Mouse (Mus musculus): ENCODE data around the gene Tmem150c. TPM values are rescaled to one million over a fixed set of nuclear protein-coding genes. Genes with fewer than 3 reads are reported as not detected.

Tmem150c gene
- 0.27 and 0.31 TPM in 2 replicates for total RNA-seq (2014; rRNA removed; ENCODE audit: low replicate concordance)
- polyA plus RNA-seq (2015; fragmentation: Nextera tagmentation; extraction: Ambion mirVana), result 0.44 and 0.98 TPM in 2 replicates

DNA sequence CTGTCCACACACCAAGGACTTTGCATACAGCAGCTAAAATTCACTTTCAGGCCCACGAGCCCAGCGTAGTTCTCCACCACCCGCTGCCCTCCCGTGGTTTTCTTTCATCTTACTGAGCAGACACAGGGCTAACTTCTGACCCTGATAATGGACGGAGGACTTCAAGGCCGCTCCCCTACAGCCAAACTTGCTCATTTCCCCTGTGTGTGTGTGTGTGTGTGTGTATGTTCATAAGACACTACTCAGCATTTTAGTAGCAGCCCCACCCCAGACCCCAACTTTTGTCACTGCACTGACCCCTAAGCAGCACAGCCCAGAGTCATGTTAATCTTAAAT, at the start of gene Tmem150c:
Gene Tmem150c, minus strand, starts transcription at position 171 of the 336 bp plus-strand sequence.
- H3K36me3 ChIP-seq (replicated peaks; ENCODE audit: control insufficient read depth, insufficient read depth, low read length), result no peaks in the 10 kb centered on the region
- peak within 1 kb of the TSS; percentile 93 for H3K4me3 ChIP-seq (ENCODE audit: low read depth, low read length)
- H3K4me1 ChIP-seq (ENCODE audit: control insufficient read depth, insufficient read depth), result 0 out of 2 replicates have a peak, but pooled peaks cover 5% of the 10 kb centered on the region
- peak within 1 kb of the TSS; percentile 69 for H3K9ac ChIP-seq (replicated peaks; ENCODE audit: low read depth, low read length)
- H3K9me3 ChIP-seq (replicated peaks; ENCODE audit: control insufficient read depth, low read length), result no peaks in the 10 kb centered on the region
- ATAC-seq (ENCODE audit: insufficient read depth, low read depth), result 0 out of 2 replicates have a peak, but pooled peaks have one; percentile 27
- TF ChIP-seq EP300 (IDR thresholded peaks at IDR 0.05; ENCODE audit: low read depth) (no peak), CTCF (IDR thresholded peaks at IDR 0.05; ENCODE audit: low read depth) (no peak)
- WGBS, result 13% methylated on average over 6 of the region's 6 CpGs
- no peak within 1 kb of the TSS for H3K27ac ChIP-seq (ENCODE audit: low read depth)
- 0 out of 2 replicates have a peak, but pooled peaks cover 17% of the 10 kb centered on the region for H3K27me3 ChIP-seq (ENCODE audit: control insufficient read depth, insufficient read depth, low read length)
- peak within 1 kb of the TSS; percentile 97 for H3K4me2 ChIP-seq (ENCODE audit: low read depth, low read length)
- no peak for DNase-seq (ENCODE audit: low spot score)

- TF ChIP-seq CTCF (IDR thresholded peaks at IDR 0.05; ENCODE audit: low read depth) (no peak), EP300 (IDR thresholded peaks at IDR 0.05; ENCODE audit: low read depth) (no peak)
- Histone ChIP-seq H3K9ac (replicated peaks; ENCODE audit: low read depth, low read length) (no peak overlapping the region), H3K27ac (ENCODE audit: low read depth) (no peak overlapping the region), H3K4me3 (ENCODE audit: low read depth, low read length) (no peak overlapping the region), H3K27me3 (ENCODE audit: control insufficient read depth, insufficient read depth, low read length) (0 out of 2 replicates have a peak, but pooled peaks cover 5% of the 10 kb centered on the region), H3K36me3 (replicated peaks; ENCODE audit: control insufficient read depth, insufficient read depth, low read length) (no peaks in the 10 kb centered on the region), H3K4me1 (ENCODE audit: control insufficient read depth, insufficient read depth) (no peaks in the 10 kb centered on the region), H3K9me3 (replicated peaks; ENCODE audit: control insufficient read depth, low read length) (no peaks in the 10 kb centered on the region), H3K4me2 (ENCODE audit: low read depth, low read length) (no peak overlapping the region)
- ATAC-seq (ENCODE audit: insufficient read depth, low read depth) (peak; percentile 44), DNase-seq (ENCODE audit: low spot score) (no peak)
- WGBS, result 18% methylated on average over 7 of the region's 7 CpGs
Observed at GRCm38 (mm10) chr5:100209093-100209492, 49.5 kb upstream of the Tmem150c start.

GRCm38 (mm10) chr5:100206675-100207074, 47.1 kb upstream of the Tmem150c start:
- WGBS, result 49% methylated on average over 6 of the region's 6 CpGs
- Histone ChIP-seq H3K27me3 (ENCODE audit: control insufficient read depth, insufficient read depth, low read length) (no peaks in the 10 kb centered on the region), H3K9ac (replicated peaks; ENCODE audit: low read depth, low read length) (no peak overlapping the region), H3K4me1 (ENCODE audit: control insufficient read depth, insufficient read depth) (no peaks in the 10 kb centered on the region), H3K36me3 (replicated peaks; ENCODE audit: control insufficient read depth, insufficient read depth, low read length) (no peaks in the 10 kb centered on the region), H3K4me3 (ENCODE audit: low read depth, low read length) (no peak overlapping the region), H3K4me2 (ENCODE audit: low read depth, low read length) (no peak overlapping the region), H3K9me3 (replicated peaks; ENCODE audit: control insufficient read depth, low read length) (no peaks in the 10 kb centered on the region), H3K27ac (ENCODE audit: low read depth) (no peak overlapping the region)
- no peak for TF ChIP-seq EP300 (IDR thresholded peaks at IDR 0.05; ENCODE audit: low read depth)
- TF ChIP-seq CTCF (IDR thresholded peaks at IDR 0.05; ENCODE audit: low read depth), result no peak
- DNase-seq (ENCODE audit: low spot score) (no peak), ATAC-seq (ENCODE audit: insufficient read depth, low read depth) (no peak)

GRCm38 (mm10) chr5:100205519-100206189, 46.0 kb upstream of the Tmem150c start:
- Histone ChIP-seq H3K4me3 (ENCODE audit: low read depth, low read length) (no peak overlapping the region), H3K27me3 (ENCODE audit: control insufficient read depth, insufficient read depth, low read length) (no peaks in the 10 kb centered on the region), H3K4me2 (ENCODE audit: low read depth, low read length) (no peak overlapping the region), H3K36me3 (replicated peaks; ENCODE audit: control insufficient read depth, insufficient read depth, low read length) (no peaks in the 10 kb centered on the region), H3K9me3 (replicated peaks; ENCODE audit: control insufficient read depth, low read length) (no peaks in the 10 kb centered on the region), H3K9ac (replicated peaks; ENCODE audit: low read depth, low read length) (no peak overlapping the region), H3K27ac (ENCODE audit: low read depth) (no peak overlapping the region), H3K4me1 (ENCODE audit: control insufficient read depth, insufficient read depth) (no peaks in the 10 kb centered on the region)
- no peak for TF ChIP-seq CTCF (IDR thresholded peaks at IDR 0.05; ENCODE audit: low read depth)
- no peak for TF ChIP-seq EP300 (IDR thresholded peaks at IDR 0.05; ENCODE audit: low read depth)
- ATAC-seq (ENCODE audit: insufficient read depth, low read depth) (no peak), DNase-seq (ENCODE audit: low spot score) (no peak)
- 86% methylated on average over 9 of the region's 9 CpGs for WGBS

- no peak for ATAC-seq (ENCODE audit: insufficient read depth, low read depth)
- TF ChIP-seq CTCF (IDR thresholded peaks at IDR 0.05; ENCODE audit: low read depth) (no peak), EP300 (IDR thresholded peaks at IDR 0.05; ENCODE audit: low read depth) (no peak)
Observed at GRCm38 (mm10) chr5:100200805-100201204, 41.2 kb upstream of the Tmem150c start.

More at GRCm38 (mm10) chr5:100200805-100201204, 41.2 kb upstream of the Tmem150c start:
- no peaks in the 10 kb centered on the region for H3K9me3 ChIP-seq (replicated peaks; ENCODE audit: control insufficient read depth, low read length)
- H3K4me1 ChIP-seq (ENCODE audit: control insufficient read depth, insufficient read depth), result no peaks in the 10 kb centered on the region; the same call in 1 of the 2 replicates
- no peak overlapping the region for H3K9ac ChIP-seq (replicated peaks; ENCODE audit: low read depth, low read length)
- no peaks in the 10 kb centered on the region for H3K36me3 ChIP-seq (replicated peaks; ENCODE audit: control insufficient read depth, insufficient read depth, low read length)
- H3K4me2 ChIP-seq (ENCODE audit: low read depth, low read length), result no peak overlapping the region
- 63% methylated on average over 5 of the region's 5 CpGs for WGBS
- no peak overlapping the region for H3K4me3 ChIP-seq (ENCODE audit: low read depth, low read length)
- H3K27me3 ChIP-seq (ENCODE audit: control insufficient read depth, insufficient read depth, low read length), result no peaks in the 10 kb centered on the region
- no peak for DNase-seq (ENCODE audit: low spot score)
- no peak overlapping the region for H3K27ac ChIP-seq (ENCODE audit: low read depth)
